Mouse (Mus musculus): ENCODE measurements around the gene Mgat5b. TPM values are rescaled to one million over a fixed set of nuclear protein-coding genes. Genes with fewer than 3 reads are reported as not detected.

The Mgat5b gene
- total and polyA plus RNA-seq, 3 experiments: 0.16 TPM; not detected in 2

GRCm38 (mm10) chr11:116991410-116991809 lies 72.7 kb downstream of the Mgat5b start:
- peaks cover 52% of the 10 kb centered on the region for H3K27me3 ChIP-seq (ENCODE audit: insufficient read depth, low read length)
- TF ChIP-seq CTCF (IDR thresholded peaks at IDR 0.05; ENCODE audit: low read depth, low read length) (no peak), POLR2AphosphoS5 (IDR thresholded peaks at IDR 0.05; ENCODE audit: insufficient replicate concordance, low read depth, low read length) (no peak), GATA2 (IDR thresholded peaks at IDR 0.05; ENCODE audit: borderline replicate concordance, low read depth, low read length) (no peak), TAL1 (conservative IDR thresholded peaks at IDR 0.05; ENCODE audit: low read depth, low read length) (no peak), GATA1 (IDR thresholded peaks at IDR 0.05; ENCODE audit: borderline replicate concordance, low read length) (no peak)
- H3K36me3 ChIP-seq (replicated peaks): no peaks in the 10 kb centered on the region
- H3K9me3 ChIP-seq (replicated peaks): no peaks in the 10 kb centered on the region
- ATAC-seq (ENCODE audit: extremely low read depth, insufficient number of reproducible peaks, low FRiP score, poor library complexity, severe bottlenecking): no peak
- no peak for DNase-seq (ENCODE audit: low spot score)
- no peak overlapping the region for H3K4me3 ChIP-seq (ENCODE audit: low read depth, low read length)
- H3K4me1 ChIP-seq (ENCODE audit: insufficient read depth, low read depth, low read length): no peaks in the 10 kb centered on the region

DNA sequence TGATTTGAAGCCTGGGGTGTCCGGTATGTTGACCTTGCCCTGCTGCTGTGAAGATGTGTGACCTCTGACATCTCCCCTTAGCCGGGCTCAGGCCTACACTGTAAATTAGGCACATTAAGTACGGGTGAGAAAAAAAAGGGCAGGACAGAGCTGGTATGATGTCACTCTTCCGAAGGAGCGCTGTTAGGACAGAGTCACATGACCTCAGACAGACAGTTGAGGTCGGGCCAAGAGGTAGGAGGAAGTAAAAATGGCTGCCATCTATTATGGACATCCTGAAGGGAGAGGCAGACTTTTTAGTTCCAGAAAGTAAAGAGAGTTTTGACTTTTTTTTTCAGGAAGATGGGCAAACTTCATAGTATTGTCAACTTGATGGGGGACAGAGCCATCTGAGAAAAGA lies 73.3 kb downstream of the Mgat5b start:
- no peaks in the 10 kb centered on the region for H3K36me3 ChIP-seq (replicated peaks)
- no peak for ATAC-seq (ENCODE audit: extremely low read depth, insufficient number of reproducible peaks, low FRiP score, poor library complexity, severe bottlenecking)

DNA sequence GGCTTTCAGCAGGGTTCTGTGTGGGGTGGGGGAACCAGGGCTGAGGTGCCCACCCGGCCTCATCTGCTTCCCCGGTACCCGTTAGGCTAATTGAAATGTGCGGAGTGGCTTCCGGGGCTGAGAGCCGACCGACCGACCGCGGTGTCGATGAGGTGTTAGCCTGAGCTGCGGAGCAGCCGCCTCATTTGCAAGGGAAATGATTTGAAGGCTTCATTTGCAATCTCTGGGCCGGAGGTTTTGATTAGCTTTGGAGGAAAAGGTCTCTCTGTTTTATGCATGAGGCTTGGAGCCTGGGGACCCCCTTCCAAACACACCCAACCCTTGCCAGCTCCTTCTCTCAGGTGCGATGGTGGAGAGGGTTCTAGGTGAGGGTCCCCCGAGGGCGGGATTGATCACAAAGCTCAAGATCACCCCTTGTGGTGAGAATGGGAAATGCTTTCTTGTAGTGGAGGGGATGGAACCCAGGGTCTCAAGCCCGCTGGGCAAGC lies 75.5 kb downstream of the Mgat5b start:
- peaks cover 40% of the 10 kb centered on the region for H3K27me3 ChIP-seq (ENCODE audit: insufficient read depth, low read length)
- ATAC-seq (ENCODE audit: extremely low read depth, insufficient number of reproducible peaks, low FRiP score, poor library complexity, severe bottlenecking) (no peak), DNase-seq (ENCODE audit: low spot score) (peak; percentile 32)
- H3K4me1 ChIP-seq (ENCODE audit: insufficient read depth, low read depth, low read length): no peaks in the 10 kb centered on the region
- no peak overlapping the region for H3K4me3 ChIP-seq (ENCODE audit: low read depth, low read length)
- no peaks in the 10 kb centered on the region for H3K36me3 ChIP-seq (replicated peaks)
- no peaks in the 10 kb centered on the region for H3K9me3 ChIP-seq (replicated peaks)
- TF ChIP-seq CTCF (IDR thresholded peaks at IDR 0.05; ENCODE audit: low read depth, low read length) (peak; percentile 28), GATA1 (IDR thresholded peaks at IDR 0.05; ENCODE audit: borderline replicate concordance, low read length) (no peak), TAL1 (conservative IDR thresholded peaks at IDR 0.05; ENCODE audit: low read depth, low read length) (no peak)

More for the DNA sequence above, 73.3 kb downstream of the Mgat5b start:
- TF ChIP-seq POLR2AphosphoS5 (IDR thresholded peaks at IDR 0.05; ENCODE audit: insufficient replicate concordance, low read depth, low read length): no peak
- no peak for TF ChIP-seq TAL1 (conservative IDR thresholded peaks at IDR 0.05; ENCODE audit: low read depth, low read length)
- no peak for TF ChIP-seq GATA2 (IDR thresholded peaks at IDR 0.05; ENCODE audit: borderline replicate concordance, low read depth, low read length)
- no peak for TF ChIP-seq GATA1 (IDR thresholded peaks at IDR 0.05; ENCODE audit: borderline replicate concordance, low read length)
- TF ChIP-seq CTCF (IDR thresholded peaks at IDR 0.05; ENCODE audit: low read depth, low read length): no peak
- Histone ChIP-seq H3K4me1 (ENCODE audit: insufficient read depth, low read depth, low read length) (no peaks in the 10 kb centered on the region), H3K4me3 (ENCODE audit: low read depth, low read length) (no peak overlapping the region), H3K27me3 (ENCODE audit: insufficient read depth, low read length) (peaks cover 50% of the 10 kb centered on the region), H3K9me3 (replicated peaks) (no peaks in the 10 kb centered on the region)
- no peak for DNase-seq (ENCODE audit: low spot score)

- Histone ChIP-seq H3K4me1 (ENCODE audit: insufficient read depth, low read depth, low read length) (no peaks in the 10 kb centered on the region), H3K4me3 (ENCODE audit: low read depth, low read length) (no peak overlapping the region), H3K9me3 (replicated peaks) (no peaks in the 10 kb centered on the region), H3K27me3 (ENCODE audit: insufficient read depth, low read length) (peaks cover 33% of the 10 kb centered on the region), H3K36me3 (replicated peaks) (no peaks in the 10 kb centered on the region)
- TF ChIP-seq POLR2AphosphoS5 (IDR thresholded peaks at IDR 0.05; ENCODE audit: insufficient replicate concordance, low read depth, low read length) (no peak), GATA2 (IDR thresholded peaks at IDR 0.05; ENCODE audit: borderline replicate concordance, low read depth, low read length) (no peak), GATA1 (IDR thresholded peaks at IDR 0.05; ENCODE audit: borderline replicate concordance, low read length) (no peak), TAL1 (conservative IDR thresholded peaks at IDR 0.05; ENCODE audit: low read depth, low read length) (no peak), CTCF (IDR thresholded peaks at IDR 0.05; ENCODE audit: low read depth, low read length) (no peak)
- ATAC-seq (ENCODE audit: extremely low read depth, insufficient number of reproducible peaks, low FRiP score, poor library complexity, severe bottlenecking): no peak
- no peak for DNase-seq (ENCODE audit: low spot score)
Observed at GRCm38 (mm10) chr11:116996976-116997375, 78.3 kb downstream of the Mgat5b start.

DNA sequence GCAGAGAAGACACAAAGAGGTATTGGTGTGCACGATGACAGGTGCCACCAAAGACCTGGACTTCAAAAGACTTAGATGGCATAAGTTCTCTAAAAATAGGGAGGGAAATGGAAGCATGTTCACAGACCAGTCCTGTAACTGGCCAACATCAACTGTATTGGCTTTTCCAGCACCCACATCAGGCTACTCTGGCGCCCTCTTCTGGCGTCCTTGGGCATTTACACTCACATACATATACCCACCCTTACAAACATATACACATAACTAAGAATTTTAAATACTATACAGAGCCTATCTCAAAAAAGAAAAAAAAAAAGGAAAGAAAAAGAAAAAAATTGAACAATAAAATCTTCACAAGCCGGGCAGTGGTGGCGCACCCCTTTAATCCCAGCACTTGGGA lies 80.3 kb downstream of the Mgat5b start:
- no peak overlapping the region for H3K4me3 ChIP-seq (ENCODE audit: low read depth, low read length)
- ATAC-seq (ENCODE audit: extremely low read depth, insufficient number of reproducible peaks, low FRiP score, poor library complexity, severe bottlenecking): no peak
- no peaks in the 10 kb centered on the region for H3K36me3 ChIP-seq (replicated peaks)
- TF ChIP-seq CTCF (IDR thresholded peaks at IDR 0.05; ENCODE audit: low read depth, low read length) (0 out of 2 replicates have a peak, but pooled peaks have one; percentile 22), POLR2AphosphoS5 (IDR thresholded peaks at IDR 0.05; ENCODE audit: insufficient replicate concordance, low read depth, low read length) (no peak)
- H3K27me3 ChIP-seq (ENCODE audit: insufficient read depth, low read length): peaks cover 17% of the 10 kb centered on the region; the same call in 1 of the 2 replicates
- H3K9me3 ChIP-seq (replicated peaks): no peaks in the 10 kb centered on the region
- no peaks in the 10 kb centered on the region for H3K4me1 ChIP-seq (ENCODE audit: insufficient read depth, low read depth, low read length)
- DNase-seq (ENCODE audit: low spot score): no peak

DNA sequence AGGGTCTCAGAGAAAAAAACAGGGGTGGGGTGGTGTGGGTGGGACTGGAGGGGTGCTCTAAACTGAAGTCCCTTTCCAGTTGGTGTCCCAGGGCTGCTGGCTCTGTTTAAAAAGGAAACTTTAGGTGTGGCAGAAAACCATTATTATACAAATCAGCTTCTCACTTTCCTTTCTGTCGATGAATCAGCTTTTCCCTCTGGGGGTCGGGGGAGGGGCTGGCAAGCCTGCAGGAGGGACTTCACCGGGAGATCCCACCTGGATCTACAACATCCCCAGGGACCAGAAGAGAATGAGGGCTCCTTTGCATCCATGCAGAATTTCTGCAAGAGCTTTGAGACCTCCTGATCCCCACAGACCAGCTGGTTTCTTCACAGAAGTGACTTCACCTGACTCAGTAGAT lies 81.6 kb downstream of the Mgat5b start:
- Histone ChIP-seq H3K4me3 (ENCODE audit: low read depth, low read length) (no peak overlapping the region), H3K27me3 (ENCODE audit: insufficient read depth, low read length) (peaks cover 13% of the 10 kb centered on the region), H3K36me3 (replicated peaks) (no peaks in the 10 kb centered on the region), H3K9me3 (replicated peaks) (no peaks in the 10 kb centered on the region), H3K4me1 (ENCODE audit: insufficient read depth, low read depth, low read length) (no peaks in the 10 kb centered on the region)
- no peak for TF ChIP-seq CTCF (IDR thresholded peaks at IDR 0.05; ENCODE audit: low read depth, low read length)
- no peak for TF ChIP-seq TAL1 (conservative IDR thresholded peaks at IDR 0.05; ENCODE audit: low read depth, low read length)
- TF ChIP-seq GATA1 (IDR thresholded peaks at IDR 0.05; ENCODE audit: borderline replicate concordance, low read length): no peak
- no peak for TF ChIP-seq GATA2 (IDR thresholded peaks at IDR 0.05; ENCODE audit: borderline replicate concordance, low read depth, low read length)
- TF ChIP-seq POLR2AphosphoS5 (IDR thresholded peaks at IDR 0.05; ENCODE audit: insufficient replicate concordance, low read depth, low read length): no peak
- DNase-seq (ENCODE audit: low spot score) (no peak), ATAC-seq (ENCODE audit: extremely low read depth, insufficient number of reproducible peaks, low FRiP score, poor library complexity, severe bottlenecking) (no peak)

GRCm38 (mm10) chr11:117001789-117002188 lies 83.1 kb downstream of the Mgat5b start:
- DNase-seq (ENCODE audit: low spot score) (no peak), ATAC-seq (ENCODE audit: extremely low read depth, insufficient number of reproducible peaks, low FRiP score, poor library complexity, severe bottlenecking) (no peak)
- no peaks in the 10 kb centered on the region for H3K9me3 ChIP-seq (replicated peaks)
- TF ChIP-seq CTCF (IDR thresholded peaks at IDR 0.05; ENCODE audit: low read depth, low read length) (no peak), GATA2 (IDR thresholded peaks at IDR 0.05; ENCODE audit: borderline replicate concordance, low read depth, low read length) (no peak), TAL1 (conservative IDR thresholded peaks at IDR 0.05; ENCODE audit: low read depth, low read length) (no peak), GATA1 (IDR thresholded peaks at IDR 0.05; ENCODE audit: borderline replicate concordance, low read length) (no peak)
- peaks cover 21% of the 10 kb centered on the region for H3K27me3 ChIP-seq (ENCODE audit: insufficient read depth, low read length)
- no peak overlapping the region for H3K4me3 ChIP-seq (ENCODE audit: low read depth, low read length)
- H3K36me3 ChIP-seq (replicated peaks): no peaks in the 10 kb centered on the region
- no peaks in the 10 kb centered on the region for H3K4me1 ChIP-seq (ENCODE audit: insufficient read depth, low read depth, low read length)
